Mouse (Mus musculus) ES-E14 (cell line): ENCODE data around the gene Nuak1. TPM values are rescaled to one million over a fixed set of nuclear protein-coding genes. Genes with fewer than 3 reads are reported as not detected.

Experiments
- DNase-seq: peaks from one replicate; pipeline ENCODE4 v3.0.0-alpha.2; 2013; ENCODE audit warnings: low read depth, low spot score
- H3K27ac ChIP-seq: 2 replicates; pipeline ENCODE4 v1.5.1; 2012; ENCODE audit warnings: low read depth, mild to moderate bottlenecking, low read length, moderate library complexity, mixed read lengths; ENCODE audit not compliant: poor library complexity, insufficient read depth, severe bottlenecking
- H3K36me3 ChIP-seq: 2 replicates; pipeline ENCODE4 v1.6.1; 2012; ENCODE audit warnings: mild to moderate bottlenecking, low read length, moderate library complexity, mixed read lengths; ENCODE audit not compliant: control insufficient read depth, poor library complexity, insufficient read depth, severe bottlenecking
- H3K4me1 ChIP-seq, 2 experiments: fragments of 150-350 bp in 1 of 2; sonication (generic) in 1 of 2; 2 replicates each; pipeline ENCODE4 v1.6.1; 2012; ENCODE audit warnings: low read length in 2 of 2, mild to moderate bottlenecking in 1 of 2, mixed read lengths in 1 of 2; ENCODE audit not compliant: control insufficient read depth in 2 of 2, insufficient read depth in 2 of 2, poor library complexity in 1 of 2
- H3K4me3 ChIP-seq, 2 experiments: fragments of 150-350 bp in 1 of 2; sonication (generic) in 1 of 2; 2 replicates each; pipeline ENCODE4 v1.5.1; 2012; ENCODE audit warnings: low read length in 2 of 2, low read depth in 1 of 2, mild to moderate bottlenecking in 1 of 2, mixed read lengths in 1 of 2; ENCODE audit not compliant: insufficient read depth in 1 of 2, poor library complexity in 1 of 2, severe bottlenecking in 1 of 2
- H3K9ac ChIP-seq: 2 replicates; pipeline ENCODE4 v1.6.1; 2012; ENCODE audit warnings: low read depth, mild to moderate bottlenecking, low read length, mixed read lengths; ENCODE audit not compliant: poor library complexity, insufficient read depth, severe bottlenecking
- H3K9me3 ChIP-seq: fragments of 150-350 bp; sonication (generic); 2 replicates; pipeline ENCODE4 v1.6.1; 2012; ENCODE audit warnings: low read depth, mild to moderate bottlenecking, low read length; ENCODE audit not compliant: control insufficient read depth, insufficient read depth
- CHD2 ChIP-seq: IDR thresholded peaks from 2 replicates; pipeline ENCODE4 v1.6.1; 2014; ENCODE audit warnings: mild to moderate bottlenecking, low read depth, low read length, inconsistent platforms
- HCFC1 ChIP-seq: IDR thresholded peaks from 2 replicates; pipeline ENCODE4 v1.6.1; 2012; ENCODE audit warnings: low read length, inconsistent platforms, borderline replicate concordance; ENCODE audit not compliant: insufficient read depth
- MAFK ChIP-seq: IDR thresholded peaks from 2 replicates; pipeline ENCODE4 v1.6.1; 2014; ENCODE audit warnings: mild to moderate bottlenecking, low read depth, low read length, inconsistent platforms; ENCODE audit not compliant: insufficient read depth
- ZC3H11A ChIP-seq: IDR thresholded peaks from 2 replicates; pipeline ENCODE4 v1.6.1; 2012; ENCODE audit warnings: low read depth, mild to moderate bottlenecking, inconsistent platforms, low read length, borderline replicate concordance
- ZNF384 ChIP-seq: IDR thresholded peaks from 2 replicates; pipeline ENCODE4 v1.6.1; 2012; ENCODE audit warnings: low read depth, low read length, inconsistent platforms
- in situ Hi-C, 2 experiments: fragments of 600-800 bp; cut with MboI; formaldehyde crosslinking; loops; one replicate each; pipeline ENCODE4 v1.15.1; 2025; ENCODE audit warnings: low sequenced_read_pairs in 2 of 2, inconsistent platforms in 1 of 2; ENCODE audit not compliant: unreplicated experiment in 2 of 2
- total RNA-seq: library from RNA; depleted of rRNA; stranded (reverse); fragments of 300-350 nt; gene quantifications from 2 replicates; pipeline ENCODE4 v1.2.3, GENCODE M21; 2012

Nuak1 gene
- total RNA-seq, 1 experiment = 15.1 TPM

- in situ Hi-C loops = no loop called here
- no peak overlapping the region for H3K4me3 ChIP-seq
- no peak overlapping the region for H3K27ac ChIP-seq
- no peak for TF ChIP-seq ZNF384
- H3K36me3 ChIP-seq = no peaks in the 10 kb centered on the region
- DNase-seq = no peak
- peaks cover 0 to 3% of the 10 kb centered on the region in 2 experiments; a peak in 1 of 4 replicates for H3K4me1 ChIP-seq
- H3K9me3 ChIP-seq = no peaks in the 10 kb centered on the region
- H3K9ac ChIP-seq = no peak overlapping the region
Measured at GRCm38 (mm10) chr10:84395885-84396659, 44.3 kb downstream of the Nuak1 start.

- TF ChIP-seq HCFC1 (no peak), MAFK (no peak), CHD2 (no peak), ZC3H11A (no peak), ZNF384 (no peak)
- Histone ChIP-seq H3K4me1 (peaks cover 0 to 3% of the 10 kb centered on the region in 2 experiments; a peak in 1 of 4 replicates), H3K27ac (no peak overlapping the region)
Measured at GRCm38 (mm10) chr10:84395259-84395658, 45.1 kb downstream of the Nuak1 start.

DNA sequence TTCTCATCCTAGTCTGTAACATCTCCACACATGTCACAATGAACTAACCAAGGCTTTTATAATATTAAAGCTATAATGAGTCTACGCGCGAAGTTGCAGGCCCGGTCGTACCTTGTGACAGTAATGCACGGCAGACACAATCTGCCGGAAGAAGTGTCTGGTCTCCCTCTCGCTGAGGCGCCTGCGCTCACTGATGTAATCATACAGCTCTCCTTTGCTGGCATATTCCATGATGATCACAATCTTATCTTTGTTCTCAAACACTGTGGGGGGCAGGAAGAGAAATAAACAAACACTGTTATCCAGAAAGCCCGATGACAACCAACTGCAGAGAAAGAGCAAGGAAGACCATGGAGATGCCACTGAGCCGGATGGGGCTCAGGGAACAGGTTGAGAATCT is 46.5 kb downstream of the Nuak1 start:
- Histone ChIP-seq H3K27ac (no peak overlapping the region), H3K36me3 (no peaks in the 10 kb centered on the region), H3K4me3 (no peak overlapping the region), H3K9me3 (no peaks in the 10 kb centered on the region), H3K9ac (no peak overlapping the region), H3K4me1 (peaks cover 0 to 8% of the 10 kb centered on the region in 2 experiments; a peak in 1 of 4 replicates)
- in situ Hi-C loops = no loop called here
- no peak for TF ChIP-seq ZC3H11A
- no peak for TF ChIP-seq MAFK
- TF ChIP-seq CHD2 = no peak
- TF ChIP-seq ZNF384 = no peak
- TF ChIP-seq HCFC1 = no peak
- no peak for DNase-seq

More at GRCm38 (mm10) chr10:84395259-84395658, 45.1 kb downstream of the Nuak1 start:
- Histone ChIP-seq H3K36me3 (no peaks in the 10 kb centered on the region), H3K4me3 (no peak overlapping the region), H3K9ac (no peak overlapping the region), H3K9me3 (no peaks in the 10 kb centered on the region)
- DNase-seq = no peak
- in situ Hi-C loops = no loop called here

GRCm38 (mm10) chr10:84393405-84393804 is 47.0 kb downstream of the Nuak1 start:
- no peak for DNase-seq
- no peak overlapping the region for H3K9ac ChIP-seq
- TF ChIP-seq ZC3H11A (no peak), ZNF384 (no peak), CHD2 (no peak), MAFK (no peak), HCFC1 (no peak)
- no peaks in the 10 kb centered on the region for H3K9me3 ChIP-seq
- no peaks in the 10 kb centered on the region for H3K36me3 ChIP-seq
- in situ Hi-C loops = no loop called here
- H3K4me3 ChIP-seq = no peak overlapping the region
- H3K4me1 ChIP-seq = peaks cover 0 to 13% of the 10 kb centered on the region in 2 experiments; a peak in 1 of 4 replicates
- H3K27ac ChIP-seq = no peak overlapping the region

DNA sequence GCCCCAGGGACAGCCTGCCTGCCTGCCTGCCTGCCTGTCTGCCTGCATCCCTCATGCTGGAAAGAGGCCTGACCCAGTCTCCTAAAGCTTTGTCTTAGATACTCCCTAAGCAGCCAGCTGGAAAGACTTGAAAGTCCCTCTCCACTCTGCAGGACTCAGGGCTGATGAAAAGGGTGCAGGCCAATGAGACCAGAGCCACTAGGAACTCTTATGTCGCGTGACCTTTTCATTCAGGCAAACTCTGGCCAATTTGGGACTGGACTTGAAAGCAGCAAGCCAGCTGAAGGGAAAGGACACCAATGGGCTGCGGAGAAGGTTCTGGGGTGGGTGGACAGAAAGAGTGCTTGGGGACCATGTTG is 47.7 kb downstream of the Nuak1 start:
- TF ChIP-seq ZC3H11A = no peak
- TF ChIP-seq HCFC1 = no peak
- no peak for TF ChIP-seq MAFK
- no peak for TF ChIP-seq CHD2
- TF ChIP-seq ZNF384 = no peak
- H3K4me3 ChIP-seq = no peak overlapping the region
- H3K36me3 ChIP-seq = no peaks in the 10 kb centered on the region
- no peaks in the 10 kb centered on the region for H3K9me3 ChIP-seq
- H3K27ac ChIP-seq = no peak overlapping the region
- DNase-seq = no peak
- H3K4me1 ChIP-seq = peaks cover 0 to 17% of the 10 kb centered on the region in 2 experiments; a peak in 1 of 4 replicates
- in situ Hi-C loops = no loop called here
- no peak overlapping the region for H3K9ac ChIP-seq
